Mouse (Mus musculus) spleen, postnatal 36 days (tissue): ENCODE measurements around the gene Hypk.
"Not testable (repeated sequence)": the region's sequence is repeated elsewhere in the genome, so short reads cannot be mapped to it uniquely, and the experiment has no call there.

Experiments used
- DNase-seq, 2 experiments: peaks; one replicate each; pipeline ENCODE4 v3.0.0; 2022; ENCODE audit warnings: low spot score in 2 of 2, mixed read lengths in 1 of 2

Hypk gene

DNA sequence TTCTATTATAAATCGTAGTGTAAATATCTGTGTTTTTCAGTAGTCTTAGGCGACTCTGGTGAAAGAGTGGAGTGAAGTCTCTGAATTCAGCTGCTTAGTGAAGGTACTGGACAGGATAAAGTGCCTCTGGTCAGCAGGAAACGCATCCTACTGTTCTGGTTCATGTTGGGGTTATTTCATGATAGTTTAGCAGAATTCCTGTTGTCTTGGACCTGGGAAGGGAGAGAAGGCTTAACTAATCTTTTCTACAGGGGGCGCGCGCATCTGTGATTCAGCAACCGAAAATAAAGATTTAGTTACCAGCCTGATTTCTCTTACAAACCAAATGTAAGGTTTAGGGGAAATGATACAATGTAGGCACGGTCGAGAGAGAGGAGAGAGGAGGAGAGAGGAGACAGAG is 5.0 kb upstream of the Hypk start:
- DNase-seq, result peak; percentile 32 to 54

- DNase-seq, result peak; percentile 100
Measured at GRCm38 (mm10) chr2:121448739-121449535, 4.2 kb upstream of the Hypk start, which contains the start of gene Serf2. Gene Serf2, plus strand, starts transcription at chr2:121449195.

- DNase-seq, result no peak
Measured at GRCm38 (mm10) chr2:121449545-121450011, 3.5 kb upstream of the Hypk start.

- DNase-seq, result peak; percentile 19 to 38
Measured at GRCm38 (mm10) chr2:121450093-121450492, 3.0 kb upstream of the Hypk start.

- DNase-seq, result no peak
Measured at GRCm38 (mm10) chr2:121452361-121452760, 729 bp upstream of the Hypk start.

- no peak for DNase-seq
Measured at GRCm38 (mm10) chr2:121453917-121454316, 827 bp downstream of the Hypk start.

- no peak for DNase-seq
Measured at GRCm38 (mm10) chr2:121455534-121455933, 2.4 kb downstream of the Hypk start.

- peak; percentile 92 to 93 for DNase-seq
Measured at GRCm38 (mm10) chr2:121456692-121457642, 3.9 kb downstream of the Hypk start, which contains the start of gene Serinc4. Gene Serinc4, minus strand, starts transcription at chr2:121456781.

DNA sequence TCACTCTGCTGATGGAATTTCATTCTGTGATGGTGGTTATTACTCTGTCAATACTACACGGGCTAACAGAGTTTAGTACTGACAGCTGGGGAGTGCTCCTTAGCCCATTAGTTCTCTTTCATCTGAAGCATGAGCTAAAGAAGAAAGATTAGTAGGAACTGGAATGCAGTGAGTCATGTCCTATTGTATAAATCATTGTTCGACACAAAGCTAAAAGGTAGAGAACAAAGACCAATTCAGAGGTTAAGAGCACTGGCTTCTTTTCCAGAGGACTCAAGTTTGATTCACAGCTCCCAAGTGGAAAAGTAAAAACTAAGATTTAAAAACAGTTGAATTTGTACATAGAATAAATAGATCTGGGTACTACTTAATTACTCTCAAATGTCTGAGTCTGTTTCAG is 7.0 kb downstream of the Hypk start:
- DNase-seq, result no peak

GRCm38 (mm10) chr2:121468982-121469381 is 15.9 kb downstream of the Hypk start:
- not testable (repeated sequence) for DNase-seq

DNA sequence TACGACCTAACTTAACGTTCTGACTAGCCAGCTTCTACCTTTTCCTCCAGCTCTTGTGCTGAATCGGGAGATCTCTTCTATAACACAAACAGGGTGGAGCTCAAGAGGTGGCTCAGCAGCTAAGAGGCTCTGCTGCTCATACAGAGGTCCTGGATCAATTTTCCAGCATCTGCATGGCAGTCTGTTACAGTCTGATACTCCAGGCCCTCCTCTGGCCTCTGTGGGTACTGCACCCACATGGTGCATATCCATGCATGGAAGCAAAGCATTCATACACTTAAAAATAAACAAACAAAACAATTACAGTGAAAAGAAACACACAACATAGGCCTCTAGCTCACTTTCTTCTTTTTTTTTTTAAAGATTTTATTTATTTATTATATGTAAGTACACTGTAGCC is 19.7 kb downstream of the Hypk start:
- DNase-seq, result not testable (repeated sequence)

DNA sequence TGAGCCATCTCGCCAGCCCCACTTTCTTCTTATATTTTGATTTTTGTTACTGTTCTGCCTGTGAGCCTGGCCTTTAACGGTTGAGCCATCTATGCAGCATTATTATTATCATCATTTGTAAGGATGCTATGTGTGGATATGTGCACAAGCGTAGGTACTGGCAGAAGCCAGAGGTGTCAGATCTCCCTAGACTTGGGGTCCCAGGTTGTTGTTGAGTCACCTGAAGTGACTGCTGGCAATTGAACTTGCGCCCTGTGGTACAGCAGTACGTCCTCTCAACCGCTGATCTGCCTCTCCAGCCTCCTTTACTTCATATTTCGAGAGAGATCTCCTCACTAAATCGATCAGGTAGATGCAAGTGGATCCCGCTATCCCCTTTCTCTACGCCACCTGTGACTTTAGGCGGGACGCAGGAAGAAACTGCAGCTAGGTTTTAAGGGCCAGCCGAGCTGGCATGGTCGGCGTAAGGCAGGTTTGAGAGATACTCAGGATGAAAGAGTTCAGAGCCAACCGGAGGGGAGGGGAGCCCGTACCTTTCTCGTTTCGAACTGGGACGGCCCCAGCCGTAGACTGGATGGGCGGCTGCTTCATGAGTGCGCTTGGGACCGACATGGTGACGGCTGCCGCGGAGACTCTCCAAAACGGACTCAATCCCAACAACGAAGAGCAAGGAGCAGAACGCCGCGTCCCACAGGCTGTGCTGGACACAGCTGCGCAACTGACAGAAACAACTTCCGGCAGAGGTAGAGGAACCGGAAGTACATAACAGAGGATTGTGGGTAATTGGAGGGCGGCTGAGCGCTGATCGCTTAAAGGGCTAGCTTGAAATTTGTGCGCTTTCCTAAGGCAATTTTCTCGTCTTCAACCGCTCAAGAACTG is 20.4 kb downstream of the Hypk start, which contains the start of gene Mfap1b:
Gene Mfap1b (minus strand): TSS at position 767 of the 879 bp plus-strand sequence.
- peak; percentile 80 to 83 for DNase-seq

DNA sequence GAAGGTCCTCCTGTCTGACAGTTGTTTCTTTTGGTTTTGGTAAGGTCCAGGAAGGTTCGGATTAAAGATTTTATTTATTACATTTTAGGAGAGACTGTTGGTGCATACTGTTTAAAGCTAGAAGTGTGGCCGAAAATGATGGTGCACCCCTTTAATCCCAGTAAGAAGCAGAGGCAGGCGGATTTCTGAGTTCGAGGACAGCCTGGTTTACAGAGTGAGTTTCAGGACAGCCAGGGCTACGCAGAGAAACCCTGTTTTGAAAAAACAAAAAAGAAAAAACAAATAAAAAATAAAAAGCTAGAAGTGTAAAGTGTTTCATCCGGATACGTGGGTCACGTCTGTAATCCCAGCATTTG is 21.1 kb downstream of the Hypk start:
- DNase-seq, result no peak

DNA sequence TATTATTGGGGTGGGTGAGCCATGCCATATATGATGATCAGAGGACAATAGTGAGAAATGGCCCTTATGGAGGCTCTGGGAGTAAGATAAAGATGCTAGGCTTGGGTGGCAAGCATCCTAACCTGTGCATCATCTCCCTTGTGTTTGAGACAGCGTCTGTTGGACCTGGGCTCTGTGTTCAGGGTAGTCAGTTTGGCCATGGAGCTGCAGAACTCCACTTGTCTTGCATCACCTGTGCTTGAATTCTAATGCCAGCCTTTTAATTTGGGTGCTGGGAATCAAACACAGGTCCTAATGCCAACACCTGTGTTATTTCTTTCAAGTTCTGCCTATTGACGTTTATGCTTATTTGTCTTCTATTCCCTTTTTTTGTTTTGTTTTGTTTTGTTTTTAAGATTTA is 22.2 kb downstream of the Hypk start:
- not testable (repeated sequence) for DNase-seq

DNA sequence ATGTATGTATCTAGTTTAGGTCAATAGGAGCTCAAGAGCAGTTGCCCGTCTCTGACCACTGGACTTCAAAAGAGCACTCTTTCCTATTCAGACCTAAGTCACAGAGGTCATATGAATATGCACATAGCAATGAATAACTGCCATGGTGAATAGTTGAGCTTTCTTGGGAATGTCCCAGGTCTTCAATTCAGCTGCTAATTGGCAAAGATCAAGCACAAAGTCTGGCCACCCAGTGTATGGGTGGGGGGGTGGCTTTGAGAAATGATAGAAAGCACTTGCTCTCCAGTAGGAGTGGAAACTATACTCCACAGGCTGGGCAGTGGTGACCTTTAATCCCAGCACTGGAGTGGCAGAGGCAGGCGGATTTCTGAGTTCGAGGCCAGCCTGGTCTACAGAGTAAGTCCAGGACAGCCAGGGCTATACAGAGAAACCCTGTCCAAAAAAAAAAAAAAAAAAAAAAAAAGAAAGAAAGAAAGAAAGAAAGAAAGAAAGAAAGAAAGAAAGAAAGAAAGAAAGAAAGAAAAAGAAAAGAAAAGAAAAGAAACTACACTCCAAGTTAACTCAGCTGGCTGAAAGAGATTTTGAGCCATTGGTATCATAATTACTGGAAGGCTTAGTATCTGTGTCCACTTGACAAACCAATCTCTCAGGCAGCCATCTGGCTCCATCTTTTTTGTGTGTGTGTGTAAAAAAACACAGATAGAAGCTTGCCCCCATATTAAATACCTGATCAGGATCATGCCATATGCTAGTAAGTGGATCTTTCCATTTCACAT is 24.6 kb downstream of the Hypk start:
- DNase-seq, result no peak

- DNase-seq, result peak; percentile 8 to 39
Measured at GRCm38 (mm10) chr2:121480498-121480897, 27.4 kb downstream of the Hypk start.

GRCm38 (mm10) chr2:121480916-121481315 is 27.8 kb downstream of the Hypk start:
- DNase-seq, result not testable (repeated sequence)

- DNase-seq, result no peak
Measured at GRCm38 (mm10) chr2:121483576-121483975, 30.5 kb downstream of the Hypk start.

- DNase-seq, result not testable (repeated sequence)
Measured at GRCm38 (mm10) chr2:121484403-121484802, 31.3 kb downstream of the Hypk start.

- not testable (repeated sequence) for DNase-seq
Measured at GRCm38 (mm10) chr2:121501550-121501949, 48.5 kb downstream of the Hypk start.
